Mouse (Mus musculus) E14TG2a.4 (cell line): ENCODE results near the gene Tefm.

Experiments
- CTCF ChIP-seq: conservative IDR thresholded peaks from 2 replicates; pipeline ENCODE4 v1.5.1; 2014; ENCODE audit warnings: low read length
- NANOG ChIP-seq: IDR thresholded peaks from 2 replicates; pipeline ENCODE4 v1.6.1; 2014; ENCODE audit warnings: borderline replicate concordance, low read length, mixed read lengths
- POU5F1 ChIP-seq: IDR thresholded peaks from 2 replicates; pipeline ENCODE4 v1.6.1; 2014; ENCODE audit warnings: low read length, borderline replicate concordance

GRCm38 (mm10) chr11:80098444-80099056, 43.4 kb downstream of the Tefm start:
- no peak for TF ChIP-seq CTCF
- peak; percentile 76 for TF ChIP-seq NANOG
- TF ChIP-seq POU5F1: no peak
